Mouse (Mus musculus) forebrain, embryonic 11.5 days (tissue): ENCODE results near the gene Tmem230. TPM values are rescaled to one million over a fixed set of nuclear protein-coding genes. Genes with fewer than 3 reads are reported as not detected.
A peak's percentile ranks its signal among the peaks of the same experiment; 100 is the strongest.

Experiments
- ATAC-seq: fragments of 200-750 bp; cut with Nextera tagmentation; replicated peaks from 2 replicates; pipeline ENCODE4 v1.8.0; 2017; ENCODE audit warnings: moderate TSS enrichment; ENCODE audit not compliant: low FRiP score
- DNase-seq: peaks from one replicate; pipeline ENCODE4 v3.0.0-alpha.2; 2017; ENCODE audit warnings: low spot score
- H3K27ac ChIP-seq: fragments of 300-500 bp; sonication (generic); 2 replicates; pipeline ENCODE4 v1.5.1; 2014; ENCODE audit warnings: low read depth, low read length
- H3K27me3 ChIP-seq: fragments of 300-500 bp; sonication (generic); 2 replicates; pipeline ENCODE4 v1.6.1; 2014; ENCODE audit warnings: mild to moderate bottlenecking, low read length, mixed read lengths; ENCODE audit not compliant: control insufficient read depth, insufficient read depth
- H3K36me3 ChIP-seq: fragments of 300-500 bp; sonication (generic); 2 replicates; pipeline ENCODE4 v1.6.1; 2014; ENCODE audit warnings: mild to moderate bottlenecking, low read length, moderate library complexity, mixed read lengths; ENCODE audit not compliant: control insufficient read depth, insufficient read depth
- H3K4me1 ChIP-seq: fragments of 300-500 bp; sonication (generic); replicated peaks from 2 replicates; pipeline ENCODE4 v1.6.1; 2014; ENCODE audit warnings: low read length, mixed read lengths; ENCODE audit not compliant: control insufficient read depth, insufficient read depth
- H3K4me2 ChIP-seq: fragments of 300-500 bp; sonication (generic); 2 replicates; pipeline ENCODE4 v1.6.1; 2014; ENCODE audit warnings: low read depth, mild to moderate bottlenecking, low read length, moderate library complexity, mixed read lengths; ENCODE audit not compliant: severe bottlenecking
- H3K4me3 ChIP-seq: fragments of 300-500 bp; sonication (generic); 2 replicates; pipeline ENCODE4 v1.5.1; 2014; ENCODE audit warnings: low read depth, low read length
- H3K9ac ChIP-seq: fragments of 300-500 bp; sonication (generic); 2 replicates; pipeline ENCODE4 v1.6.1; 2014; ENCODE audit warnings: low read length
- H3K9me3 ChIP-seq: fragments of 300-500 bp; sonication (generic); 2 replicates; pipeline ENCODE4 v1.6.1; 2016; ENCODE audit warnings: low read length, mixed read lengths; ENCODE audit not compliant: control insufficient read depth
- WGBS: fragments of 180-500 bp; shearing (Covaris S2); extraction: QIAGEN DNeasy Blood & Tissue Kit; methylation state at CpG from one replicate; pipeline ENCODE4 v1.1.7; 2014; 5-methylcytosine and 5-hydroxymethylcytosine counted together
- polyA plus RNA-seq: library from polyadenylated mRNA; unstranded; fragments of >200 nt; fragmentation: Nextera tagmentation; extraction: Ambion mirVana; gene quantifications from 2 replicates; pipeline ENCODE4 v1.2.1, GENCODE M21; 2014

Gene Tmem230
- polyA plus RNA-seq, 1 experiment from 2014 or later, result 48.5 TPM

DNA sequence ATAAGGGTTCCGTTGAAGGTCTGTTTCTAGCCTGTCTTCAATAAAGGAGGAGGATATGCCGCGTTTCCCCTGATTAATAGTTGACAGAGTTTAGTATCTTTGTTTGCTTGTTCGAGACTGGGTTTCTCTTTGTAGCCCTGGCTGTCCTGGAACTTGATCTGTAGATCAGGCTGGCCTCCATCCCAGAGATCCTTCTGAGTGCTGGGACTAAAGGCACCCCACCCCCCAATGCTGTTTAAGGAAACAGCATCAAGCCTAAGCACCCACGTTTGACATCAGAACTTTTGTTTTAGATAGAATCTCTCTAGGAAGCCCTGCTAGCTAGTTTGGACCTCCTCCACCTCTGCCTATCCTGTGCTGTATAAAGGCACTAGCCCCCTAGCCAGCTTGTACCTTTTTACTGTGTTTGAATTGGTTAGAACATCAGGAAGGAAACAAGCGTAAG, 16.7 kb upstream of the Tmem230 start:
- Histone ChIP-seq H3K27ac (no peak overlapping the region), H3K36me3 (no peaks in the 10 kb centered on the region), H3K4me3 (peak overlapping the region; percentile 82), H3K9me3 (no peaks in the 10 kb centered on the region), H3K4me2 (peak overlapping the region; percentile 56), H3K9ac (peak overlapping the region; percentile 75), H3K27me3 (no peaks in the 10 kb centered on the region), H3K4me1 (no peaks in the 10 kb centered on the region; the same call in 1 of the 2 replicates)
- WGBS, result 18% methylated on average over 6 of the region's 6 CpGs
- no peak for DNase-seq
- ATAC-seq, result no peak

DNA sequence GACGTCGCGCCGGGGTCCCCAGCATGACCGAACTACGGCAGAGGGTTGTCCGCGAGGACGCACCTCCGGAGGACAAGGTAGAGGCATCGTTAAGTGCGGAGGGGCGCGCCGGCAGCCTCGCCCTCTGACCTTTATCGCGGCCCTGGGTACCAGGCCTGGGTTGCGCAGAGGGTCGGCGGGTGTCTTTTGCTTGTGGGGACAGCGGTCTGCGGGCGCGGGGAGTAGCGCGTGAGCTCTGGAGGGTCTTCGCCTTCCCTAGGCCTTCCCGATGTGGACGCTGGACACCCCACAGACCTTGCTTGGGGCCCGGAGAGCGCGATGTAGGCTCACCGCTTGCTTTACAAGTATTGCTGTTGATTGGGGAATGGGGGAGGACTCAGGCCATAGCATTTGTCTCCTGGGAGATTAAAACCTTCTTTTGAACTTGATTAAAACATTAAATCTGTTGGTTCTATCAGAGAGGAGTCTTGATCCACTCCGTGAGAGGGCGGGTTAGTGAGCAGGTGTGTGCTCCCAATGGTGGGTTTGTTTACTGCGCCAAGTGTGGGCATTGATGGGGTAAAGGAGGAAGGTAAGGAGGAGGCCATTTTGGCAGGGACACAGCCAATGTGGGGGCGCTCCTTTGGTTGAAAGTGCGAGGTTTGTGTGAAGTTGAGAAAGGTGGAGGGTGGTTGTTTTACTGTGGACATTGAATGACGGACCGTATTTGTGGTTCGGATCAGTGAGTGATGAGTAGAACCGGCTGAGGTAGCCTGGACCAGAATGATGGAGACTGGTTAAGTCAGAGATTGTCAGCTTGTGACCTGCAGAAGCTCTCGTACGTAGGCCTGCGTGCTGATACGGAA, 16.0 kb upstream of the Tmem230 start:
- DNase-seq, result peak; percentile 65
- no peaks in the 10 kb centered on the region for H3K9me3 ChIP-seq
- H3K4me3 ChIP-seq, result peak overlapping the region; percentile 82
- ATAC-seq, result peak; percentile 29; the same call in 1 of the 2 replicates
- WGBS, result under 1% methylated on average over 47 of the region's 47 CpGs
- H3K27me3 ChIP-seq, result no peaks in the 10 kb centered on the region
- peak overlapping the region; percentile 51 for H3K27ac ChIP-seq
- peak overlapping the region; percentile 75 for H3K9ac ChIP-seq
- no peaks in the 10 kb centered on the region; the same call in 1 of the 2 replicates for H3K4me1 ChIP-seq
- H3K4me2 ChIP-seq, result peak overlapping the region; percentile 56
- no peaks in the 10 kb centered on the region for H3K36me3 ChIP-seq

DNA sequence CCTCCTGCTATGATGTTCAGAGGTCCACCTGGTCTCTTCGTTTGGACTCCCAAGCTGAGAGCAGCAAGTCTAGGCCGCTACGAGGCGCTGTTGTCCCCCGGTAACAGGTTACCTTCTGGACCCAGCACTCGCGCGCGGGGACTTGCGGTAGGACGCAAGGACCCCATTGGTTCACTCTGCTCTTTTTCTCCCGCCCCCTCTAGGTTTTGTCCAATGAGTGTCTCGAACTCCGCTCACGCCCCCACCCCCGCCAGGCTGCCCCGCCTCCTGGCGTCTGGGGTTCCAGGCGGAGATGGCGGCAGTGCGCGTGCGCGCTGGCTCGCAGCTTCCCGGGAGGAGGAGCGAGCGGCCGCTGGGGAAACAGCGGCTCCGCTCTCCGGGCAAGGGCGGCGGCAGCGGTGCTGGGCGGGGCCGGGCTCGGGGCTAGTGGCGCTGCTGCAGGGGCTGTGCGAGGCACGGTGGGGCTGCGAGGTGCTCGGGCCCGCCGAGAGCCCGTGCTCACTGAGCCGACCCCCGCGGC, 15.3 kb upstream of the Tmem230 start, which contains the start of gene Cds2:
Gene Cds2, plus strand, starts transcription at position 270 of the 520 bp plus-strand sequence.
- DNase-seq, result peak; percentile 100
- no peaks in the 10 kb centered on the region for H3K36me3 ChIP-seq
- under 1% methylated on average over 43 of the region's 49 CpGs for WGBS
- H3K9ac ChIP-seq, result peak within 1 kb of the TSS; percentile 75
- peak within 1 kb of the TSS; percentile 56 for H3K4me2 ChIP-seq
- no peaks in the 10 kb centered on the region; the same call in 1 of the 2 replicates for H3K4me1 ChIP-seq
- peak; percentile 98 for ATAC-seq
- H3K4me3 ChIP-seq, result peak within 1 kb of the TSS; percentile 82
- peak within 1 kb of the TSS; percentile 51 for H3K27ac ChIP-seq
- H3K27me3 ChIP-seq, result no peaks in the 10 kb centered on the region
- no peaks in the 10 kb centered on the region for H3K9me3 ChIP-seq

DNA sequence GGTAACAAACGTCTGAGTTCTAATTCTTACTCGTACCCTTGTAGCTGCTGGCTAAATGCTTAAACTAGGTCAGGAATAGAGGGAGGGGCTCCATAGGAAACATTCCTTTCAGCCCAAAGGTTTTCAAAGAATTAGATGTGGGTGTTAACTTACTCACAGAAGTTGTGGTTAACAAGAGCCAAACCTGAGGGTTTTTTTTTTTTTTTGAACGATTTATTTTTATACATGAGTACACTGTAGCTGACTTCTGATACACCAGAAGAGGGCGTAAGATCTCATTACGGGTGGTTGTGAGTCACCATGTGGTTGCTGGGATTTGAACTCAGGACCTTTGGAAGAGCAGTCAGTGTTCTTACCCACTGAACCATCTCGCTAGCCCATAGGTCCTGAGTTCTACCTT, 14.6 kb upstream of the Tmem230 start:
- Histone ChIP-seq H3K27ac (no peak overlapping the region), H3K36me3 (no peaks in the 10 kb centered on the region), H3K9ac (no peak overlapping the region), H3K9me3 (no peaks in the 10 kb centered on the region), H3K4me3 (no peak overlapping the region), H3K4me2 (no peak overlapping the region), H3K27me3 (no peaks in the 10 kb centered on the region), H3K4me1 (no peaks in the 10 kb centered on the region; the same call in 1 of the 2 replicates)
- WGBS, result 81% methylated on average over 6 of the region's 6 CpGs
- ATAC-seq (no peak), DNase-seq (no peak)

DNA sequence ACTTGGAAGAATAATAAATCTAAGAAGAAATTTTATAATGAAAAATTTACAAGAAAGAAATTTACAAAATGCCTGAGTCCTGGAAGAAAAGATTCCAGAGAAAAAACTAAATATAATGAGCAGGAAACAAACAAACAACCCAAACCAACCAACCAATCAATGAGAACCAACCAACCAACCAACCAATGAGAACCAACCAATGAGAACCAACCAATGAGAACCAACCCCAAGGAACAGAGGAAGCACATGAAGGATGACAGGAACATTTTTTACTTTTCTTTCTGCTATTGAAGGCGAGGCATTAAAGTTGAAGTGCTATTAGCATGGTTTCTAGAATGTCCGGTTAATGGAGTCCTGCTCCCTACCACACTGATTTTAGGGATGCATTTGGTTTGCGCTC, 13.0 kb upstream of the Tmem230 start:
- Histone ChIP-seq H3K4me1 (no peaks in the 10 kb centered on the region; the same call in 1 of the 2 replicates), H3K9me3 (no peaks in the 10 kb centered on the region), H3K36me3 (no peaks in the 10 kb centered on the region), H3K4me3 (no peak overlapping the region), H3K4me2 (no peak overlapping the region), H3K27ac (no peak overlapping the region), H3K9ac (no peak overlapping the region), H3K27me3 (no peaks in the 10 kb centered on the region)
- DNase-seq (no peak), ATAC-seq (no peak)
- 96% methylated on average over 3 of the region's 3 CpGs for WGBS

DNA sequence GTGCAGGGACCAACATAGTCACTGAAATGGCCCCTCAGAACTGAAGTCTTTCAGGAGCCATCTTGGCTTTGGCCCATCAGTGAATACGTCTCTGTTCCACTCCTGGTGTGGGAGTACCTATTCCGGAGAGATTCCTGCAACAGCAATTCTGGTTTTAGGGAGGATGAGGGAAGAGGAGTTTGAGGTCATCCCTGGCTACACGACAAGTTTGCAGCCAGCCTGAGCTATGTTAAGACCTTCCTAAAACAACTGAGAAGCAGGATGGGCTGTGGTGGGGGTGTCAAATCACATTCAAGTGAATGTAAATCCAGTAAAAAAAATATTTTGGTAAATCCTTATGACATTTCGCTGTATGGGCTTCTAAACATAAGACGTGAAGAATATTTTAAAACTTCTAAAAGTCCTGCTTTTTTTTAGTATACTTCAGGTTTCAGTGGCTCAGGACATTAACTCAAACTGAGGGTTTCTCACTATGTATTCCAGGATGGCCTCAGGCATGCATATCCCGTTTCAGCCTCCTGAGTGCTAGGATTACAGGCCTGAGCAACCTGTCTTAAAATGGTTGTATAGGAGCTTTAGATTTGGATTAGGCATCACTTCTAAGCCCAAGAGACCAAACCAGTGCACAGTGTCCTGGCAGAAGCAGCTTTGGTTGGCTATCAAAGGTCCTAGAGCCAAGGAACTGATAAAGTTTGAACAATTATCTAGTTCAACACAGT, 9.9 kb upstream of the Tmem230 start:
- ATAC-seq, result no peak
- WGBS, result 96% methylated on average over 6 of the region's 6 CpGs

DNA sequence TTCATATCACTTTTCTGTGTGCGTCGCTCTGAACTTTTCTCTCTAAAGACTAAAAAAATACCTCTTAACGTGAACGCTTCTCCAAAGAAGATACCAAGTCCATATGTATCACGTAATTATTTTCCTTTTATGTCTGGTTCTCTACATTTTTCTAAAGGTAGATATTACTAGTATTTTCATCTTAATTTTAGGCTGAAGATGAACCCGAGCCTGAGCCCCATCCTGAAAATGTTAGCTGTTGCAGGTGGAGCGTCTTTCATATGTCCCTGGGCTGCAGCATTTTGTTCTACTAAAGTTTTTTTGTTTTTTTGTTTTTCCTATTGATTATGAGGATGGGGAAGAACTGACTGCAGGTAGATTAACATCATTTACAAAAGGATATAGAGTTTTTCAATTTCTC, 6.0 kb upstream of the Tmem230 start:
- Histone ChIP-seq H3K9ac (peak overlapping the region; percentile 56), H3K9me3 (no peaks in the 10 kb centered on the region), H3K27ac (no peak overlapping the region), H3K4me1 (peaks cover 6% of the 10 kb centered on the region), H3K4me3 (peak overlapping the region; percentile 57), H3K36me3 (no peaks in the 10 kb centered on the region; the same call in 1 of the 2 replicates), H3K4me2 (peak overlapping the region; percentile 44; the same call in 1 of the 2 replicates), H3K27me3 (no peaks in the 10 kb centered on the region)
- ATAC-seq (no peak), DNase-seq (no peak)
- under 1% methylated on average over 7 of the region's 7 CpGs for WGBS

More for the DNA sequence above, 9.9 kb upstream of the Tmem230 start:
- no peak overlapping the region for H3K27ac ChIP-seq
- no peak overlapping the region for H3K9ac ChIP-seq
- H3K4me1 ChIP-seq, result no peaks in the 10 kb centered on the region; the same call in 1 of the 2 replicates
- H3K27me3 ChIP-seq, result no peaks in the 10 kb centered on the region
- H3K9me3 ChIP-seq, result no peaks in the 10 kb centered on the region
- H3K4me3 ChIP-seq, result no peak overlapping the region
- H3K4me2 ChIP-seq, result no peak overlapping the region
- no peaks in the 10 kb centered on the region for H3K36me3 ChIP-seq
- no peak for DNase-seq
